Mouse (Mus musculus) granulocyte monocyte progenitor cell, adult 5-6 weeks (primary cell): ENCODE measurements around the gene Rbp3. TPM values are rescaled to one million over a fixed set of nuclear protein-coding genes. Genes with fewer than 3 reads are reported as not detected.

Experiments used
- ATAC-seq: replicated peaks from 2 replicates; pipeline ENCODE4 v1.8.0; 2016; ENCODE audit warnings: mild to moderate bottlenecking, moderate TSS enrichment, inconsistent platforms; ENCODE audit not compliant: poor library complexity, severe bottlenecking
- total RNA-seq, 2 experiments: library from RNA; stranded (forward) in 1 of 2; stranded (reverse) in 1 of 2; fragments of 200-712, 200-1000 nt in 1 of 2; fragments of >200 nt in 1 of 2; fragmentation: Nextera tagmentation in 1 of 2; gene quantifications; 2 replicates each; pipeline ENCODE4 v1.2.3; 2014 to 2017

Gene Rbp3
- total RNA-seq, 2 experiments from 2014 or later, result not detected

- no peak for ATAC-seq
Measured at GRCm38 (mm10) chr14:33965675-33966074, 11.9 kb downstream of the Rbp3 start.

GRCm38 (mm10) chr14:33972679-33973078 is 18.9 kb downstream of the Rbp3 start:
- ATAC-seq, result no peak

GRCm38 (mm10) chr14:33974752-33975151 is 20.9 kb downstream of the Rbp3 start:
- ATAC-seq, result no peak

GRCm38 (mm10) chr14:33977748-33978147 is 23.9 kb downstream of the Rbp3 start:
- ATAC-seq, result no peak

- ATAC-seq, result no peak
Measured at GRCm38 (mm10) chr14:33978604-33979059, 24.8 kb downstream of the Rbp3 start, which contains the start of gene Zfp488. TSS of gene Zfp488 (minus strand) at chr14:33978764.

GRCm38 (mm10) chr14:33989201-33989600 is 35.4 kb downstream of the Rbp3 start:
- no peak for ATAC-seq

- no peak for ATAC-seq
Measured at GRCm38 (mm10) chr14:33991971-33992370, 38.2 kb downstream of the Rbp3 start.

GRCm38 (mm10) chr14:33993051-33993450 is 39.2 kb downstream of the Rbp3 start:
- ATAC-seq, result no peak

- ATAC-seq, result no peak
Measured at GRCm38 (mm10) chr14:33993521-33994289, 39.9 kb downstream of the Rbp3 start.

- no peak for ATAC-seq
Measured at GRCm38 (mm10) chr14:33997427-33997826, 43.6 kb downstream of the Rbp3 start.

- no peak for ATAC-seq
Measured at GRCm38 (mm10) chr14:34000076-34000475, 46.3 kb downstream of the Rbp3 start.

GRCm38 (mm10) chr14:34001445-34001844 is 47.6 kb downstream of the Rbp3 start:
- no peak for ATAC-seq

- no peak for ATAC-seq
Measured at GRCm38 (mm10) chr14:34002358-34002757, 48.6 kb downstream of the Rbp3 start.

Other genes starting within 250 kb of the Rbp3 start
- gene Gdf10, start 30.4 kb upstream of the Rbp3 start, total RNA-seq (2014; fragmentation: Nextera tagmentation), result not detected in 2 replicates
- not detected in 2 replicates for gene Gdf10, start 30.4 kb upstream of the Rbp3 start, total RNA-seq (2017)
- not detected in 2 replicates for gene Gdf2, start 13.0 kb upstream of the Rbp3 start, total RNA-seq (2014; fragmentation: Nextera tagmentation)
- gene Gdf2, start 13.0 kb upstream of the Rbp3 start, total RNA-seq (2017), result not detected in 2 replicates
- not detected in 2 replicates for gene Zfp488, start 24.8 kb downstream of the Rbp3 start, total RNA-seq (2014; fragmentation: Nextera tagmentation)
- not detected in 2 replicates for gene Zfp488, start 24.8 kb downstream of the Rbp3 start, total RNA-seq (2017)
- gene Gm30083, start 61.2 kb downstream of the Rbp3 start, total RNA-seq (2014; fragmentation: Nextera tagmentation), result not detected in 2 replicates
- gene Gm30083, start 61.2 kb downstream of the Rbp3 start, total RNA-seq (2017), result not detected in 2 replicates
- not detected in 2 replicates for gene Gm5460, start 62.8 kb downstream of the Rbp3 start, total RNA-seq (2014; fragmentation: Nextera tagmentation)
- not detected in 2 replicates for gene Gm5460, start 62.8 kb downstream of the Rbp3 start, total RNA-seq (2017)
- gene Antxrl, start 98.7 kb downstream of the Rbp3 start, total RNA-seq (2014; fragmentation: Nextera tagmentation), result not detected in 2 replicates
- not detected in 2 replicates for gene Antxrl, start 98.7 kb downstream of the Rbp3 start, total RNA-seq (2017)
- gene Anxa8, start 132.0 kb downstream of the Rbp3 start, total RNA-seq (2014; fragmentation: Nextera tagmentation), result not detected in 2 replicates
- not detected in 2 replicates for gene Anxa8, start 132.0 kb downstream of the Rbp3 start, total RNA-seq (2017)
- gene A630023A22Rik, start 148.8 kb downstream of the Rbp3 start, total RNA-seq (2014; fragmentation: Nextera tagmentation), result not detected in 2 replicates
- gene A630023A22Rik, start 148.8 kb downstream of the Rbp3 start, total RNA-seq (2017), result not detected in 2 replicates
- gene Npy4r, start 198.5 kb downstream of the Rbp3 start, total RNA-seq (2014; fragmentation: Nextera tagmentation), result not detected in 2 replicates
- not detected in 2 replicates for gene Npy4r, start 198.5 kb downstream of the Rbp3 start, total RNA-seq (2017)
- gene Gprin2, start 247.7 kb downstream of the Rbp3 start, total RNA-seq (2014; fragmentation: Nextera tagmentation), result not detected in 2 replicates
- not detected in 2 replicates for gene Gprin2, start 247.7 kb downstream of the Rbp3 start, total RNA-seq (2017)